Mouse (Mus musculus): ENCODE results near the gene Olfr1340.

The Olfr1340 gene

GRCm38 (mm10) chr4:118719838-118720237 lies at the start of gene Olfr1340:
TSS of gene Olfr1340 (plus strand) at chr4:118720138.
- DNase-seq: no peak

- no peak for DNase-seq
These were observed 32.9 kb upstream of the Olfr1340 start for GRCm38 (mm10) chr4:118687086-118687485.

GRCm38 (mm10) chr4:118692412-118692973 lies 27.4 kb upstream of the Olfr1340 start, which contains the start of gene Olfr1342:
TSS of gene Olfr1342 (minus strand) at chr4:118692756.
- DNase-seq: no peak

- DNase-seq: no peak
These were observed 26.1 kb upstream of the Olfr1340 start for GRCm38 (mm10) chr4:118693812-118694211.

- DNase-seq: no peak
These were observed 16.7 kb upstream of the Olfr1340 start, which contains the start of gene Olfr1341 for GRCm38 (mm10) chr4:118703223-118703622. TSS of gene Olfr1341 (plus strand) at chr4:118703523.

GRCm38 (mm10) chr4:118708086-118708485 lies 11.9 kb upstream of the Olfr1340 start:
- DNase-seq: no peak

GRCm38 (mm10) chr4:118711656-118712055 lies 8.3 kb upstream of the Olfr1340 start:
- no peak for DNase-seq

- no peak for DNase-seq
These were observed 2.0 kb downstream of the Olfr1340 start for GRCm38 (mm10) chr4:118721742-118722483.

GRCm38 (mm10) chr4:118731875-118732274 lies 11.9 kb downstream of the Olfr1340 start, which contains the start of gene Olfr1339:
TSS of gene Olfr1339 (plus strand) at chr4:118732175.
- no peak for DNase-seq

GRCm38 (mm10) chr4:118739574-118739973 lies 19.6 kb downstream of the Olfr1340 start:
- DNase-seq: no peak

- no peak for DNase-seq
These were observed 21.2 kb downstream of the Olfr1340 start for GRCm38 (mm10) chr4:118740988-118741698.

- no peak for DNase-seq
These were observed 21.9 kb downstream of the Olfr1340 start for GRCm38 (mm10) chr4:118741881-118742280.

- no peak for DNase-seq
These were observed 38.7 kb downstream of the Olfr1340 start, which contains the start of gene Olfr1338 for GRCm38 (mm10) chr4:118758637-118759036. TSS of gene Olfr1338 (minus strand) at chr4:118758737.
